Mouse (Mus musculus) gastrocnemius, postnatal 4 days (tissue): ENCODE results near the gene Slc7a10. TPM values are rescaled to one million over a fixed set of nuclear protein-coding genes. Genes with fewer than 3 reads are reported as not detected.
A peak's percentile ranks its signal among the peaks of the same experiment; 100 is the strongest.

ENCODE experiments used
- DNase-seq, 2 experiments: peaks; one replicate each; pipeline ENCODE4 v3.0.0; 2021 to 2022; ENCODE audit warnings: low spot score in 2 of 2, mixed read lengths in 2 of 2
- long read RNA-seq, 2 experiments: library from polyadenylated mRNA; stranded (forward); transcript quantifications; one replicate each; pipeline ENCODE4 v2.0.0; 2021
- total RNA-seq, 2 experiments: library from RNA; stranded (reverse); gene quantifications; 2 replicates each; pipeline ENCODE4 v1.2.3; 2021

Slc7a10 gene
- 10 to 100 TPM; 11.6 to 12.9 TPM for total RNA-seq
- long read RNA-seq, experiment 1, transcript Slc7a10-201 (11 exons, 1,953 nt) = major isoform, 15 of 29 reads
- long read RNA-seq, experiment 1, partial matches to known transcripts = 2 of 29 reads
- long read RNA-seq, experiment 1, other reads (novel, unspliced or antisense) = 12 of 29 reads
- long read RNA-seq, experiment 2, transcript Slc7a10-201 (11 exons, 1,953 nt) = major isoform, 17 of 32 reads
- long read RNA-seq, experiment 2, partial matches to known transcripts = 0 of 32 reads
- long read RNA-seq, experiment 2, other reads (novel, unspliced or antisense) = 15 of 32 reads

- no peak for DNase-seq
Measured at GRCm38 (mm10) chr7:35185889-35186569, at the start of gene Slc7a10. Gene Slc7a10 (plus strand): TSS chr7:35186385.

GRCm38 (mm10) chr7:35137524-35137923 lies 48.7 kb upstream of the Slc7a10 start:
- no peak for DNase-seq

- DNase-seq = no peak
Measured at GRCm38 (mm10) chr7:35138481-35138880, 47.7 kb upstream of the Slc7a10 start.

- DNase-seq = no peak
Measured at GRCm38 (mm10) chr7:35139880-35140279, 46.3 kb upstream of the Slc7a10 start.

GRCm38 (mm10) chr7:35141519-35141918 lies 44.7 kb upstream of the Slc7a10 start:
- DNase-seq = no peak

- DNase-seq = no peak
Measured at GRCm38 (mm10) chr7:35142522-35142921, 43.7 kb upstream of the Slc7a10 start.

GRCm38 (mm10) chr7:35143864-35144618 lies 42.1 kb upstream of the Slc7a10 start:
- DNase-seq = no peak

- DNase-seq = no peak
Measured at GRCm38 (mm10) chr7:35145068-35145467, 41.1 kb upstream of the Slc7a10 start.

- DNase-seq = no peak
Measured at GRCm38 (mm10) chr7:35146269-35146668, 39.9 kb upstream of the Slc7a10 start.

- DNase-seq = no peak
Measured at GRCm38 (mm10) chr7:35149616-35150433, 36.4 kb upstream of the Slc7a10 start.

GRCm38 (mm10) chr7:35150860-35151259 lies 35.3 kb upstream of the Slc7a10 start:
- DNase-seq = no peak

- DNase-seq = no peak
Measured at GRCm38 (mm10) chr7:35154449-35154848, 31.7 kb upstream of the Slc7a10 start.

- DNase-seq = no peak
Measured at GRCm38 (mm10) chr7:35156561-35157477, 29.4 kb upstream of the Slc7a10 start.

GRCm38 (mm10) chr7:35157512-35157911 lies 28.7 kb upstream of the Slc7a10 start:
- no peak for DNase-seq

- DNase-seq = no peak
Measured at GRCm38 (mm10) chr7:35162443-35162842, 23.7 kb upstream of the Slc7a10 start.

GRCm38 (mm10) chr7:35163600-35163999 lies 22.6 kb upstream of the Slc7a10 start:
- no peak for DNase-seq

GRCm38 (mm10) chr7:35164131-35164530 lies 22.1 kb upstream of the Slc7a10 start:
- DNase-seq = no peak

GRCm38 (mm10) chr7:35166988-35167387 lies 19.2 kb upstream of the Slc7a10 start:
- no peak for DNase-seq

- DNase-seq = no peak
Measured at GRCm38 (mm10) chr7:35167925-35168324, 18.3 kb upstream of the Slc7a10 start.

- DNase-seq = peak; percentile 75 to 86
Measured at GRCm38 (mm10) chr7:35169341-35169740, 16.8 kb upstream of the Slc7a10 start.
